Mouse (Mus musculus): ENCODE data around the gene Tmem185b.

Tmem185b gene

GRCm38 (mm10) chr1:119525689-119526591 lies at the start of gene Tmem185b:
TSS of gene Tmem185b (plus strand) at chr1:119526160.
- DNase-seq (ENCODE audit: low spot score in 2 of 2), result peak; percentile 91 to 92

DNA sequence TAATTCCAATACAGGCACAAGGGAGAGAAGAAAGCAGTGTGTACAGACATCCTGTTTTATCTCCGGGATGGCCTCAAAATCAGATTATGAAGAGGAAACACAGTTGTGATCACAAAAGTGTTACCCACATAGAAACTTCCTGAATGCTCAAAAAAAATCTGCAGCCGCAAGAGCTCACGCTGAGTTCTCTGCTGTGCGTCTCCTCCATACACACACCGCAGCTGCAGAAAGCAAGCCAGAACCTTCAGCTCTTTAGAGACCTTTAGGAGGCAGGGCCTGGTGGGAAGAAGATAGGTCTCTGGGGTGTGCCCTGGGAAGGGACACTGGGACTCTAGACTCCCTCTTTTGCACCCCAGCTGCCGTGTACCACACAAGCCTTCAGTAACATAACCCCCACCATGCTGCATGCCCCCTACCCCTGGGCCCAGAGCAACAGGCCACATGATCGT lies 49.0 kb upstream of the Tmem185b start:
- DNase-seq (ENCODE audit: low spot score in 2 of 2), result no peak

- DNase-seq (ENCODE audit: low spot score in 2 of 2), result no peak
Measured at GRCm38 (mm10) chr1:119479641-119480040, 46.3 kb upstream of the Tmem185b start.

DNA sequence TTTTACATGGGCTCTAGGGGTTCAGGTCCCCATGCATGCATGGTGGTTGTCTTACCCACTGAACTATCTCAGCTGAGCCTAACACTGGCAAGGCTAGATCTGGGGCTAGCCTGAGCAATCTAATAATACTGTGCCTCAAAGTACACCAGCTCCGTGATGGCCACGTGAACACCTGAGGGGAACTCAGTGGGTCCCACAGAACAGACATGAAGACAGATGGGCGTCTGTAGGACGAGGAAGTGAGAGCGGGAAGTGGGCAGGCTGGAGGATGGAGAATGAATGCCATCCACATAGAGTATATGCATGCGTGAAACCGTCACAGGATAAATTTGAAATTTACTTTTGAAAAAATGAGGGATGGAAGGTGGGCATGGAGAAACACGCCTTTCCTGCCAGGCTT lies 45.3 kb upstream of the Tmem185b start:
- DNase-seq (ENCODE audit: low spot score in 2 of 2), result no peak

DNA sequence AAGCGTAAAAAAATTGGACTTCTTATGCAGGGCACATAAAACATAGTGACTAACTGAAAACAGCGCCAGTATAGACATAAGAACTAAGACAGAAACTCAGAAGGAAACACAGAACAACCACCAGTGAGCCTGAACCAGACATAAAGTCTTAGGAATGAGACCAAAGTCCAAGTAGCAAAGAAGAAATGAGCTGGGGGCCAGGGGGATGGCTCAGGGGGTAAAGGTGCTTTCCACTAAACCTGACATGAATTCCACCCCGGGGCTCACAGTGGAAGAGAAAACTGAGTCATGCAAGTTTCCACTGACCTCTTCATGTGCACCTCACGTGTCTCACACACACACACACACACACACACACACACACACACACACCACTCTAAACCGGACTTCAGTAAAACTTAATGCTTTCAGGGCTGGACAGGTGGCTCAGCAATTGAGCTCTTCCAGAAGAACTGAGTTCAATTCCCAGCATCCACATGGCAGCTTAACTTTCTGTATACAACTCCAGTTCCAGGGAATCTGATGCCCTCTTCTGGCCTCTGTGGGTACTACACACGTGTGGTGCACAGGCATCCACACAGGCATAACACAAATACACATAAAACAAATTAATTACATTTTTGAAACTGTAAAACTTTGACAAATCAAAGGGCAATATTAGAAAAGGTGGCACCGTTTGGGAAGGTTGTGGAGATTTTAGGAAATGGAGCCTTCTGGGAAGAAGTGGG lies 44.6 kb upstream of the Tmem185b start:
- DNase-seq (ENCODE audit: low spot score in 2 of 2), result no peak

- no peak for DNase-seq (ENCODE audit: low spot score in 2 of 2)
Measured at GRCm38 (mm10) chr1:119482891-119483290, 43.1 kb upstream of the Tmem185b start.

DNA sequence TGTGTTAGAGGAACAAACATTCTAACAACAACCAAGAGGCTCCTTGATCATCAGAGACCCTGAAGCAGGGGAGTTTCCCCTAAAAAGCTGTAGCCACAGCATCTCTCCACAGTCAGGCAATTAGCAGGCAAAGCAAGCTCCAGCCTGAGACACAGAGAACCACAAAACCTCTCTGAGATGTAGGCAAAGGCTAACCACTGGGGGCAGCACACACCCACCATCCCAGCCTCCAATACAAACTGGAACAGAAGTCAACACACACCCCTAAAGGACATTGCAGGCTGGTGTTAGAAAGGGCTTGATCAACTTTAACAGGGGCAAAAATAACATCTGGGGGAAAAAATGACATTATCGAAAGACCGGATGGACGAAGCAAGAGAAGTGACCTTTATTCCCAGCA lies 41.5 kb upstream of the Tmem185b start:
- peak in 1 of 2 experiments; percentile 43 for DNase-seq (ENCODE audit: low spot score in 2 of 2)

GRCm38 (mm10) chr1:119485825-119486224 lies 40.1 kb upstream of the Tmem185b start:
- DNase-seq (ENCODE audit: low spot score in 2 of 2), result no peak

GRCm38 (mm10) chr1:119487917-119488590 lies 37.9 kb upstream of the Tmem185b start:
- no peak for DNase-seq (ENCODE audit: low spot score in 2 of 2)

DNA sequence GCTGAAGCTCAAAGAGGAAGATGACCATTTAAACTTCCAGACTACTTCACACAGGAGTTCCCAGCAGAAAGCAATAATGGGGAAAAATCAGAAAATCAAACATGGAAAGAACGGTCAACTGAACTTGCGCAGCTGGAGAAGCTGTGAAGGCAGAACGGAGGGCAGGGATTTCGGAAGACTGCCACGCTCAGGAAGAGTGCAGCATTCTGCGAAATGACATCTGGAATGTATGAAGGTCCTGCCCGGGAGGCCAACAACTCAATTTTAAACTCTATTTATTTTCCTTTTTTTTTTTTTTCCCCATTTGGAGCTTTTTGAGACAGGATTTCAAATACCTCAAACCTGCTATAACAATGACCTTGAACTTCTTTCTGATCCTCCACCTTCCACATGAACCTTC lies 35.2 kb upstream of the Tmem185b start:
- no peak for DNase-seq (ENCODE audit: low spot score in 2 of 2)

DNA sequence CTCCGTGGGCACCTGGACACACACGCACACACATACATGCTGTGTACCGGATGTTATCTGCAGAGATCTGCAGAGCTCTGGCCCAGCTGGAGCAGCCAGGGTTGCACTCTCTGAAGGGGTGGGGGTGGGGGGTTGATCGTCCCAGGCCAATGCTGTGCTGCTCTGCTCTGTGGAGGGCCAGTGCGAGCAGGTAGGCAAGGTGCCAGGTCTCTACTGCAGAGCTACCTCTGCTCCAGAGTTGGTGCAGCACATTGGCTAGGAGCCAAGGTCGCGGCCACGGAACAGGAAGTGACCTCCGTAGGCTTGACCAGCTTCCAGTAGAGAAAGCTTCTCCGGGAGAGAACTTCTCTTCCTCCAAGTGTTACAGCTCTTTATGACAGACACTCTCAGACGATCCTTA lies 33.9 kb upstream of the Tmem185b start:
- peak; percentile 61 to 67 for DNase-seq (ENCODE audit: low spot score in 2 of 2)

GRCm38 (mm10) chr1:119492505-119492904 lies 33.5 kb upstream of the Tmem185b start:
- DNase-seq (ENCODE audit: low spot score in 2 of 2), result no peak

DNA sequence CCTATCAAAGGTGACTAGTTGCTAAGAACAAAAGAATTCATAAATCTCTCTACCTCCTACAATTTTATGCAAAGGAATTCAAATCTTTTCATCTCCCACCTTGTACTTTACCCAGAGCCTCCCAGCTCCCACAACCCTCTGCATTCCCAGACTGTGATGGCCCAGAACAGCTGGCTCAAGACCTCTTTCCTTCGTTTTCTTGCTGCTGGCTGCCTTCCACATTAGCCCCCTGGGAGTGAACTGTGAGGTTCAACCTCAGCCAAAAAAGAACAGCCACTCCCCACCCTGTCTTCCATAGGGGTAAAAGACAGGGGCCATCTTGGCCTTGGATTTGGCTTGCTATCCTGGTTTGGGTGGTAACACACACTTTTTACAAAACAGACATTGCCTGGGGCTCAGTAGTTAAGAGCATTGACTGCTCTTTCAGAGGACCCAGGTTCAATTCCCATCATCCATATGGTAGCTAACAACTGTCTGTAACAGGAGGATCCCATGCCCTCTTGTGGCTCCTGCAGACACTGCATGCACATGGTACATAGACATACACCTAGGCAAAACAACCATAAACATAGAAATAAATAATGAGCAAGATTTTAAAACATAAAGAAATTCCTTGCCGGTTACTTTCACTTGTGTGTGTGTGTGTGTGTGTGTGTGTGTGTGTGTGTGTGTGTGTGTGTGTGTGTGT lies 31.8 kb upstream of the Tmem185b start:
- no peak for DNase-seq (ENCODE audit: low spot score in 2 of 2)

- DNase-seq (ENCODE audit: low spot score in 2 of 2), result no peak
Measured at GRCm38 (mm10) chr1:119494712-119495395, 31.1 kb upstream of the Tmem185b start.

GRCm38 (mm10) chr1:119495396-119495775 lies 30.6 kb upstream of the Tmem185b start:
- no peak for DNase-seq (ENCODE audit: low spot score in 2 of 2)

DNA sequence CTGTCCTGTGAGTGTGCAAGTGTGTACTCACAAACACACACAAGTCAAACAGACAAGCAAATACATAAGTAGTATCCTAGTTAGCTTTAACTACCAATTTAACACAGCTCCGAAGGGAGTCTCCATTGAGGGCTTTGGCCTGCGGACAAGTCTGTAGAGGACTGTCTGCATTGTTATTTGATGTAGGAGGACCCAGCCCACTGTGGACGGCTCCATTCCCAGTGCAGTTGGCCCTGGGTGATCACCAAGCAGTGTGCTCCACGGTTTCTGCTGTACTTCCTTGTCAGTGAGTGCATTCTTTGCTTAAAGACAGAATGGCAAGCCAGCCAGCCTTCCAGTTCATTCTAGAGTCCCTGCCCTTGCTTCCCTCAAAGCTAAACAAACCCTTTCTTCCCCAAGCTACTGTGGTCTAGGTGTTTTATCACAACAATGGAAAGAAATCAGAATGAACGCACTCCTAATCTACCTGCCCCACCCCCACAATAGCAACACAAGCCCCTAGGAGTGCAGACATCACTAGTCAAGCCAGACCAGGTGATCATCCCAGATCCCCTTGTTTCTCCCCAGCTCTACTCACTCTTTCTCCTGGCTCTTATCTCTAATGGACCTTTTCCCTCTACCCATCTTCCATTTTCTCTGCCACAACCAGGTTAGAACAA lies 28.5 kb upstream of the Tmem185b start:
- no peak for DNase-seq (ENCODE audit: low spot score in 2 of 2)

DNA sequence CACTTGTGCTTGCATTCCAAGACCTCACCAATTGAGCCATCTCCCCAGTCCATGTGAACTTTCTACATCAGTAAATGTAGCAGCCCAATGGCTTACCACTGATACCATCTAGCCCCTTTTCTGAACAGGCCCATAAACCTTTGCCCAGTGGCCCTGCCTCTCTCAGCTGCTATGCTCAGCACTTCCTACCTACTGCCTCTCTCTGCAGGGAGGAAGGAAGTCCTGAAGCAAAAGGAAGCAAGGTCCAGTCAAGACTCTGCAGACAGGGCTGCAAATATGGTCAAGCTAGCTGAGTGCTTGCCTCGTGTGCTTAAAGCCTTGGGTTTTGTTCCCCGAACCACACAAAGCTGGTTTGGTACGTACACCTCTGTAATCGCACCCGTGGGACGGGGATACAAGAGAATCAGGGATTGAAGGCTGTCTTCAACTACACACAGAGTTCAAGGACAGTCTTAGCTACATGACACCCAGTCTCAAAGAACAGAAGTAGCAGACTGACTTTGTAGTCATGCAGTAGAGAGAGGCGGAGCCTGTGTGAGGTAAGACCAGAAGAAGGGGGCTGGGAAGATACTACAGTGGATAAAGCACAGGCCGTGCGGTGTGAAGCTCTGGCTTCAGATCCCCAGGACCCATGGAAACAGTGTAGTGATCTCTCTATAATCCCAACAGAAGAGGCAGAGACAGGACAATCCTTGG lies 27.3 kb upstream of the Tmem185b start:
- no peak for DNase-seq (ENCODE audit: low spot score in 2 of 2)

DNA sequence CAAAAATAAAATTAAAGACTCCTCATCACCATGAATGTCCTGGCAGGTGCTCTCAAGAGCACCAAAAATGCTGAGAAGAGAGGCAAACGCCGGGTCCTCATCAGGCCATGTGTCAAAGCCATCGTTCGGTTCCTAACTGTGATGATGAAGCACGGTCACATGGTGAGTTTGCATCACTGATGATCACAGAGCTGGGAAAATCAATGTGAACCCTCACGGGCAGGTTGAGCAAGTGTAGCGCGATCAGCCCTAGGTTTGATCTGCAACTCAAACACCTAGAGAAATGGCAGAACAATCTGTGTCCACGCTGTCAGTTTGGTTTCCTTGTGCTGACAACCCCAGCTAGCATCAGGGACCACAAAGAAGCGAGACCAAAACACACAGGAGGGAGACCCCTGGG lies 26.5 kb upstream of the Tmem185b start:
- DNase-seq (ENCODE audit: low spot score in 2 of 2), result no peak

- DNase-seq (ENCODE audit: low spot score in 2 of 2), result no peak
Measured at GRCm38 (mm10) chr1:119501881-119502280, 24.1 kb upstream of the Tmem185b start.

DNA sequence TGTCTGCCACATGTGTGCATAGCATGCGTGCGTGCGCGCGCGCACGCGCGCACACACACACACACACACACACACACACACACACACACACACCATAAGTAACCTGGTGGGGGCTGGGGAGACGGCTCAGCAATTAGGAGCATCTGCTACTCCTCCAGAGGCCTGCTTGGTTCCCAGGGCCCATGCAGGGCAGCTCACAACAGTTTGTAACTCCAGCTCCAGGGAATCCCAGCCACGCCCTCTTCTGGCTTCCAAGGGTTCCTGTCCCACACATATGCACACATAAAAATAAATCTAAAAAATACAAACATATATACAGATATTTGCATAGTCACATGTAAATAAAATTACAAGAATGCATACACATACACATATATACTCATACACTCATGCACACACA lies 23.2 kb upstream of the Tmem185b start:
- DNase-seq (ENCODE audit: low spot score in 2 of 2), result no peak
